Mouse (Mus musculus) CH12.LX (cell line): Measurements from ENCODE around the gene Pdlim1. TPM values are rescaled to one million over a fixed set of nuclear protein-coding genes. Genes with fewer than 3 reads are reported as not detected.

Source experiments
- DNase-seq: peaks from one replicate; pipeline ENCODE4 v3.0.0-alpha.2; 2013; ENCODE audit errors: extremely low read depth
- H3K27ac ChIP-seq: 2 replicates; pipeline ENCODE4 v1.5.1; 2012; ENCODE audit warnings: low read depth, mild to moderate bottlenecking, control low read depth, moderate library complexity; ENCODE audit not compliant: insufficient read depth
- H3K27me3 ChIP-seq: replicated peaks from 2 replicates; pipeline ENCODE3; 2012; ENCODE audit warnings: inconsistent platforms
- H3K36me3 ChIP-seq, 2 experiments: replicated peaks in 1 of 2; 2 replicates each; pipeline versions ENCODE3 to v1.6.1; 2012; ENCODE audit warnings: inconsistent platforms in 1 of 2, low read length in 1 of 2, mild to moderate bottlenecking in 1 of 2, mixed read lengths in 1 of 2, moderate library complexity in 1 of 2; ENCODE audit not compliant: control insufficient read depth in 1 of 2, insufficient read depth in 1 of 2
- H3K4me1 ChIP-seq, 2 experiments: 2 replicates each; pipeline ENCODE4 v1.6.1; 2012; ENCODE audit warnings: inconsistent platforms in 1 of 2, moderate library complexity in 1 of 2; ENCODE audit not compliant: insufficient read depth in 2 of 2, control insufficient read depth in 1 of 2
- H3K4me2 ChIP-seq: 2 replicates; pipeline ENCODE4 v1.6.1; 2012; ENCODE audit warnings: low read depth, mild to moderate bottlenecking, control low read depth; ENCODE audit not compliant: poor library complexity, insufficient read depth, severe bottlenecking
- H3K4me3 ChIP-seq, 3 experiments: fragments of 150-350 bp in 1 of 3; sonication (generic) in 1 of 3; replicated peaks in 1 of 3; 2 replicates each; pipeline versions ENCODE3 to v1.5.1; 2011 to 2012; ENCODE audit warnings: low read depth in 2 of 3, low read length in 2 of 3, mild to moderate bottlenecking in 2 of 3, moderate library complexity in 2 of 3, control low read depth in 1 of 3, improper control_type of control experiment in 1 of 3, inconsistent platforms in 1 of 3, mixed read lengths in 1 of 3; ENCODE audit not compliant: poor library complexity in 1 of 3
- H3K79me2 ChIP-seq: replicated peaks from 2 replicates; pipeline ENCODE4 v1.6.1; 2012; ENCODE audit warnings: mild to moderate bottlenecking, moderate library complexity; ENCODE audit not compliant: control insufficient read depth, poor library complexity, insufficient read depth, severe bottlenecking; ENCODE audit errors: extremely low read depth
- H3K9ac ChIP-seq: 2 replicates; pipeline ENCODE4 v1.6.1; 2012; ENCODE audit warnings: low read depth, mild to moderate bottlenecking, control low read depth, moderate library complexity; ENCODE audit not compliant: insufficient read depth
- H3K9me3 ChIP-seq: replicated peaks from 2 replicates; pipeline ENCODE3; 2012; ENCODE audit warnings: low read length, inconsistent platforms, mixed read lengths
- CTCF ChIP-seq, 2 experiments: IDR thresholded peaks in 1 of 2; conservative IDR thresholded peaks in 1 of 2; 2 replicates each; pipeline ENCODE4 v1.5.1; 2011 to 2012; ENCODE audit warnings: low read depth in 2 of 2, low read length in 2 of 2, improper control_type of control experiment in 1 of 2, inconsistent platforms in 1 of 2, mild to moderate bottlenecking in 1 of 2, moderate library complexity in 1 of 2
- E2F4 ChIP-seq: IDR thresholded peaks from 2 replicates; pipeline ENCODE4 v1.6.1; 2011; ENCODE audit warnings: low read depth, low read length, improper control_type of control experiment; ENCODE audit not compliant: insufficient replicate concordance
- JUND ChIP-seq: conservative IDR thresholded peaks from 2 replicates; pipeline ENCODE4 v1.6.1; 2011; ENCODE audit warnings: low read depth, low read length, improper control_type of control experiment
- MAFK ChIP-seq: IDR thresholded peaks from 2 replicates; pipeline ENCODE4 v1.6.1; 2011; ENCODE audit warnings: low read length, improper control_type of control experiment; ENCODE audit not compliant: insufficient replicate concordance
- MEF2A ChIP-seq: IDR thresholded peaks from 2 replicates; pipeline ENCODE4 v1.6.1; 2014; ENCODE audit warnings: low read depth, mild to moderate bottlenecking, inconsistent platforms, low read length, improper control_type of control experiment, borderline replicate concordance
- NRF1 ChIP-seq: IDR thresholded peaks from 2 replicates; pipeline ENCODE4 v1.6.1; 2014; ENCODE audit warnings: low read depth, mild to moderate bottlenecking, inconsistent platforms, low read length, improper control_type of control experiment, moderate library complexity
- POLR2AphosphoS2 ChIP-seq: IDR thresholded peaks from 2 replicates; pipeline ENCODE4 v1.6.1; 2011; ENCODE audit warnings: low read depth, low read length, improper control_type of control experiment
- SIN3A ChIP-seq: IDR thresholded peaks from 2 replicates; pipeline ENCODE4 v1.6.1; 2012; ENCODE audit warnings: low read length, improper control_type of control experiment, inconsistent platforms
- SMC3 ChIP-seq: IDR thresholded peaks from 2 replicates; pipeline ENCODE4 v1.6.1; 2011; ENCODE audit warnings: low read depth, low read length, improper control_type of control experiment
- dilution Hi-C: fragments of 300-500 bp; cut with MboI; formaldehyde crosslinking; loops from 2 replicates; pipeline ENCODE4 v1.14.3; 2020; ENCODE audit warnings: low sequenced_read_pairs; ENCODE audit not compliant: extremely low pct_unique_long_range_greater_than_20kb, extremely low pct_ligation_motif_present
- in situ Hi-C: fragments of 300-500 bp; cut with MboI; formaldehyde crosslinking; loops from 3 replicates; pipeline ENCODE4 v1.14.3; 2019; ENCODE audit warnings: low sequenced_read_pairs, low pct_ligation_motif_present, low pct_unique_long_range_greater_than_20kb, mixed read lengths
- polyA plus RNA-seq: library from polyadenylated mRNA; unstranded; fragments of >175 nt; gene quantifications from 2 replicates; pipeline ENCODE4 v1.2.1, GENCODE M21; 2012; ENCODE audit warnings: low read depth; ENCODE audit not compliant: insufficient read length
- total RNA-seq, 2 experiments: library from RNA; depleted of rRNA; stranded (reverse); fragments of 300-350 nt in 1 of 2; fragments of >200 nt in 1 of 2; gene quantifications; 2 replicates each; pipeline ENCODE4 v1.2.3; 2012 to 2014

Pdlim1 gene
- total and polyA plus RNA-seq, 3 experiments = 15.1 to 54.9 (median 18.7) TPM

GRCm38 (mm10) chr19:40275401-40276188 is 4.0 kb upstream of the Pdlim1 start:
- no peaks in the 10 kb centered on the region for H3K79me2 ChIP-seq
- no peak overlapping the region for H3K27ac ChIP-seq
- TF ChIP-seq E2F4 (no peak), SIN3A (no peak), MEF2A (no peak), JUND (no peak), NRF1 (no peak), CTCF (conservative IDR thresholded peaks at IDR 0.05 in 1 of 2, IDR thresholded peaks at IDR 0.05 in 1 of 2; ENCODE audit: low read depth in 2 of 2, low read length in 2 of 2) (no peak)
- TF ChIP-seq, all 38 proteins: peak for 0
- Histone ChIP-seq H3K4me3 (no peak overlapping the region), H3K27me3 (peaks cover 2% of the 10 kb centered on the region), H3K4me2 (no peak overlapping the region), H3K9ac (no peak overlapping the region), H3K4me1 (peaks cover 4 to 5% of the 10 kb centered on the region in 2 experiments; a peak in 3 of 4 replicates), H3K36me3 (no peaks in the 10 kb centered on the region), H3K9me3 (peaks cover 1% of the 10 kb centered on the region)
- in situ Hi-C loops = no loop called here
- no peak for DNase-seq
- dilution Hi-C loops = no loop called here

GRCm38 (mm10) chr19:40272674-40273073 is 1.0 kb upstream of the Pdlim1 start:
- Histone ChIP-seq H3K27me3 (peaks cover 2% of the 10 kb centered on the region), H3K4me3 (no peak overlapping the region), H3K79me2 (no peaks in the 10 kb centered on the region), H3K4me2 (no peak overlapping the region), H3K4me1 (peaks cover 2 to 11% of the 10 kb centered on the region in 2 experiments; a peak in 2 of 4 replicates), H3K27ac (no peak overlapping the region), H3K36me3 (no peaks in the 10 kb centered on the region), H3K9ac (no peak overlapping the region), H3K9me3 (peaks cover 1% of the 10 kb centered on the region)
- TF ChIP-seq POLR2AphosphoS2 = no peak
- no peak for TF ChIP-seq SMC3
- TF ChIP-seq JUND = no peak
- TF ChIP-seq MAFK = no peak
- no peak for DNase-seq
- in situ Hi-C loops = no loop called here
- dilution Hi-C loops = no loop called here
